Mouse (Mus musculus): ENCODE measurements around the gene Col1a1.

The Col1a1 gene

GRCm38 (mm10) chr11:94974951-94975350, 38.9 kb downstream of the Col1a1 start:
- DNase-seq (ENCODE audit: extremely low read depth, low read depth), result no peak

DNA sequence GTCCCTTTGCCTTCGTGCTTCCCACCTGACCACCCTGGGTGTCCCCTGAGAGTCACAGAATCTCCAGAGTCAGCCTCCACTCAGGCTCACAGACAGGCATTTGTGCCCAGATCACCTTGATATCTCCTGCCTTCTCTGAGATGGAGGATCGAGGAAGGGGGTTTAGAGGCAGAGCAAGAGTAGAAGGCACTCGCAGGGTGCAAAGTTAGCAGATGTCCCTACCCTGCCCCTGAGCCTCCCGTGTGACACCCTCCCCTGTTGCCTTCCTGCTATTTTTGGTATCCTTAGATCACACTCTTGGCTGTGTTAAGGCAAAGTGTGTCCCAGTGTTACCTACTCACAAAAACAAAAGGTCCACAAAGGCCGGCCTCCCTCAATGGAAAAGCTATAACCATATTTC, 40.2 kb downstream of the Col1a1 start, which contains the start of gene Sgca:
Gene Sgca (minus strand): TSS at position 129 of the 400 bp plus-strand sequence.
- no peak for DNase-seq (ENCODE audit: extremely low read depth, low read depth)

GRCm38 (mm10) chr11:94978178-94978915, 42.3 kb downstream of the Col1a1 start:
- DNase-seq (ENCODE audit: extremely low read depth, low read depth), result no peak

DNA sequence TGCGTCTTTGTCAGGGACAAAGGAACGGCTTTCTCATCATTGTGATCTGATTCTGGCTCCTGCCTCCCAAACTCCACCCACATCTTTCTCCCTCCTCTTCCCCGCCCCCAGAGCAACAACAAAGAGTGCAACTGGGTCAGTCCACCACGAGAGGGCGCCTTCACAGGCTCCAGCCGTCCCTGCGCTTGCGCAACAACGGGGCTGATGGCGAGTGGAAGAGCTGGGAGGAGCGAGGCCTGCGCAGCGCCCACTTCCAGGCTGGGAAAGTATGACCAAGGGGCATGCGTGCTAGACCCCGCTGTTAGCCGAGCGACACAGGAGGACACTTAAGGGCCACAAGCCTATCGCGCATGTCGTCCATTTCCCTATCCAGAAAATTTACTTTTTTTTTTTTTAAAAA, 42.9 kb downstream of the Col1a1 start:
- DNase-seq (ENCODE audit: extremely low read depth, low read depth), result peak; percentile 80

GRCm38 (mm10) chr11:94979462-94980179, 43.6 kb downstream of the Col1a1 start:
- DNase-seq (ENCODE audit: extremely low read depth, low read depth), result no peak

DNA sequence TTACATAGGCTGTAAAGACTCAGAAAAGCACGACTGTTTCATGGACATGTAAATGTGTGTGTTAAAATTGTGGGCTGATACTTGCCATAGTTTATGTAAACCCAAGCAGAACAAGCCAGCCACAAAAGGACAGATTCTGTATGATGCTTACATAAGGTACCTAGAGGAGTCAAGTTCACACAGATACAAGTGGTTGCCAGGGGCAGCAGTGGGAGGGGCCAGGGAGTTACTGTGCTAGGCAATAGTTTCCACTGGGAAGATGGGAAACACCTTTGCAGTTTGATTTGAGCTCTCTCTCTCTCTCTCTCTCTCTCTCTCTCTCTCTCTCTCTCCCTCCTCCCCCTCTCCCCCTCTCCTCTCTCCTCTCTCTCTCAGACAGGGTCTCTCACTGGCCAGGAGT, 49.1 kb downstream of the Col1a1 start:
- no peak for DNase-seq (ENCODE audit: extremely low read depth, low read depth)

DNA sequence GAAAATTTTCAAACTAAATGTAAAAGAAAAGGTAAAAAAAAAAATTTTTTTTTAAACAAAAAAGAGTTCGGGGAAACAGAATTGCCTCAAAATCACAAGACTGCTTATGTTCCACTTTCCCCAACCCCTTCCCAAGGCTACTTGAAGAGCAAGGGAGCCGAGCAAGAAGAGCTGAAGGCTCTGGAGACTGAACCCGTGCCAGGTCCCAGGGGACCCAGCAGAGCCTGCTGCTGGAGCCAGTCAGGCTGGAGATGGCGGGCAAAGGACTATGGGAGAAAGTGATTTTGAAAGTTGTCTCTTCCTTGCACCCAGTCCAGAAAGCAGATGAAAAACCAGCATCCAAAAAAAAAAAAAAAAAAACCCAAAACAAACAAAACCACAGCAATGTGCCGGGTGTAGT, 49.8 kb downstream of the Col1a1 start:
- DNase-seq (ENCODE audit: extremely low read depth, low read depth), result no peak

DNA sequence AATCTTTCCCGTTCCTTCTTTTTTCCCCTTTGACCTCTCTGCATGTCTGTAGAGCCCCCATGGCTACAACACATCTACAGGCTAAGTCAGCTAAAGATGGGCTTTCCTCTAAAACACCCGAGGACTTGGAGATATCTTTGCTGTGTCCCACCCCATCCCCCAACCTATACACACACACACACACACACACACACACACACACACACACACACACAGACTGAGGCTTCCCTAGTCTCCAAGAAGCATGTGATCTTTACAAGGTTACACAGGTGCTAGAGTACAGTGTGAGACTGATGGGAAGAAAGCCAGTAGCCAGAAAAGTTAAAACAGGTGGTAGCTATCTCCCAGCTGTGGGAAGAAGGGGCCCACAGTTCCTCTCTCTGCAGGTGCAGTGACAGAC, 50.4 kb downstream of the Col1a1 start:
- no peak for DNase-seq (ENCODE audit: extremely low read depth, low read depth)

GRCm38 (mm10) chr11:94987341-94987740, 51.3 kb downstream of the Col1a1 start:
- no peak for DNase-seq (ENCODE audit: extremely low read depth, low read depth)

DNA sequence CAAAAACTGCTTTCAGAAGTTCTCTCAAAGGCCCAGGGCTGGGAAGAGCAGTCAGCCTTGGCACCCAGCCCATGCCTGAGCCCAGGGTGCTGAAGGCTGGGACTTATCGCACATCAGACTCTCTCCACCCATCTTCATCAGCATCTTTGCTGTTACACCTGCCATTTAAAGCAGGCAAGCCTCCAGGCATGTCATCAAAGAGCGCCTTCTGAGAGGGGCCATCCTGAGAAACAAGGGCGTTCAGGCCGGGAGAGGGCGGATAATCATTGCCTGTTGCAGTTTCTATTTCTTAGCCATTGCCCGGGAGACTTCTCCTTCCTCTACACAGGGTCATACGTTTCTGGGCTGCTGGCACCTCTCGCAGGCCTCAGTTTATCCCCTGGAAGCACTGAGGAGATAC, 51.8 kb downstream of the Col1a1 start:
- no peak for DNase-seq (ENCODE audit: extremely low read depth, low read depth)

DNA sequence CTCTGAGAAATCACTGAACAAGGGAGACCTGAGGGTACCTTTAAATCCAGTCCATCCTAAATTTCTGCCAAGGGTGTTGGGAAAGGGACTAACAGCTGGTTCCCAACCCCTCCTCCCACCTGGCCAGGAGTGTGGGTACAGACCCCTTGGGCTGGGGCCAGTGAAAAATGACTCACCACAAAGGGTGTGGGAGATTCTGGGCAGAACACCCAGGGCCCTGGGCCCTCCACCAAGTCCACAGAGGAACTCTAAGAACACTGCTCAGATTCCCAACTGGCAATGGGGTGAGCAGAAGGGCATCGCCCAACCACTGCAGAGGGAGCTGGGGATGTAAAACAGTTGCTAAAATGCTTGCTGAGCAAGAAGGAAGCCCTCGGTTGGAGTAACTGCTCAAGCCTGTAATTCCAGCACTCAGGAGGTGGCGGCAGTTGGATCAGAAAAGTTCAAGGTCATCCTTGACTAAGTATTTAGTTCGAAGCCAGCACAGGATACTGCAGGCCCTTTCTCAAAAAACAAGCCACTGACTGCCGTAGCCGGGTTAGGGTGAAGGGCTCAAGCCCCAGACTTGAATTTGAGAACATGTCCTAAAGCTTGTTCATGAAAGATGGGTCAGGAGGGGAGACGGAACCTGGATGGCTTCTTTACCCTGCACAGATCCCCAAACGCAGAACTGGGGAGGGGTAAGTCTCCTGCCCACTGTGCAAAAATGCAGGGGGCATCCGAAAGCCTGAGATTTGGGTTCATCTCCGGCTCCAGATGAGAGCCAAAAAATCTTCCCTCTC, 52.9 kb downstream of the Col1a1 start:
- DNase-seq (ENCODE audit: extremely low read depth, low read depth), result no peak

GRCm38 (mm10) chr11:94989562-94990017, 53.6 kb downstream of the Col1a1 start:
- DNase-seq (ENCODE audit: extremely low read depth, low read depth), result peak; percentile 92

DNA sequence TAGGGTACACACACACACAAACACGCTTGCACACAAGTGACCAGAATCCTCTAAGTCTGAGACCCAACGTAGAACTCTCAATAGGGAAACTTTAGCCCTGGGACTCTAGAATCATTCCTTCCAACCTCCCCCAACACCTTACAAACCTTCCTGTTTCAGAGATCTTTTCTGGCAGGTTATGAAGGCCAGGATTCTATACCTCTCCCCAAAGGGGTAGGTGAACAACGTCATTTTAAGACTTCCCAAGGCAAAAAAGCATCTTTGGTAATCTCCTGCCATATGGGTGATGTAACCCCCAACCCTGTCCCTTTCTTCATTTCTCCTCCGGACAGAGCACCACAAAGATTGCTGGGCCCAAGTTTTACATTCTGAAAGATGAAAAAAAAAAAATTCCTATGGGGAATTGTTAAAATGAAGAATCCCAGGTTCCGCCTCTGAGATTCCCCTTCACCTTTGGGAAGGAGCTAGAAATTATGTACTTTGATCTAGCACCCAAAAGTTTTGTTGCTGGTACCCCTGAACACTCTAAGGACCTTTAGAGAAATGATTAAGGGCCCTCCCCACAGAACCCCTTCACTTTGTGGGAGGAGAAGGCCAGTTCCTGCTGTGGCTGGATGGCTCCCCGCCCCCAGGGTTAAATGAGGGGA, 54.2 kb downstream of the Col1a1 start:
- DNase-seq (ENCODE audit: extremely low read depth, low read depth), result no peak

DNA sequence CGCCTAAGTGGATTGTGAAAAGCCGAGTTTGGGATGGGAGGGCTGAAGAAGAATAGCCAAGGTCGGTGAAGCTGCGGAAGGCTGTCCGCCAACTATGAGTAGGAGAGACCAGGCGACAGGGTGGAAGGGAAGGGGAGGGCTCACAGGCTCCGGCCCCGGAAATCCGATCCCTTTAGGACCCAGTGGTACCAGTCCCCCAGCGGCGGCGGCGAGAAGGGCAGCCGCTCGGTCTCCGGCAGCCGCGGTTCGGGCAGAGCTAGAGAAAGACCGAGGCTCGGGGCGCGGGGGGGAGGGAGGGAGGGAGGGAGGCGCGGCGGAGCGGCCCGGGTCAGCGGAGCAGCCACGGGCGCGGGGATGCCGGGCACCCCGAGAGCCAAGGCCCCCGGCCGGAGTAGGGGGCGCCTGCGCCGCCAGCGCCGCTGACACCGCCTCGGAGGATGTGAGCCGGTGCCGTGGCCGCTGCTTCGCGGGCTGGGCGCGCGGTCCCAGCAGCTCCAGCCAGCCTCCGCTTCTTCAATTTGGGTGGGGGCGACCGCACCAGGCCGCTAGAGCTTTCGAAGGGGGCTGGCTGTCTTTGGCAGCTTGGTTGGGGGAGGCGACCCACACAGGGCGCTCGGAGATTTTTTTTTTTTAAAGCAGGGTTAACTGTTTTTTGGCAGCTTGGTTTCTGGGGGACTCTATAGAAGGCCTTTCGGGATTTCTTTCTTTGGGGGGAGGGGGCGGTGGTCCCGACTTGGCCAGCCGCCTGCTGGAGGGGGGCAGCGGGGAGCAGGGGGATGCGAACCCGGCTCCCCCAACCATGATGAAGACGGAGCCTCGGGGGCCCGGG, 54.9 kb downstream of the Col1a1 start, which contains the start of gene Ppp1r9b:
Gene Ppp1r9b (plus strand): TSS at position 287 of the 829 bp plus-strand sequence.
- DNase-seq (ENCODE audit: extremely low read depth, low read depth), result peak; percentile 74

DNA sequence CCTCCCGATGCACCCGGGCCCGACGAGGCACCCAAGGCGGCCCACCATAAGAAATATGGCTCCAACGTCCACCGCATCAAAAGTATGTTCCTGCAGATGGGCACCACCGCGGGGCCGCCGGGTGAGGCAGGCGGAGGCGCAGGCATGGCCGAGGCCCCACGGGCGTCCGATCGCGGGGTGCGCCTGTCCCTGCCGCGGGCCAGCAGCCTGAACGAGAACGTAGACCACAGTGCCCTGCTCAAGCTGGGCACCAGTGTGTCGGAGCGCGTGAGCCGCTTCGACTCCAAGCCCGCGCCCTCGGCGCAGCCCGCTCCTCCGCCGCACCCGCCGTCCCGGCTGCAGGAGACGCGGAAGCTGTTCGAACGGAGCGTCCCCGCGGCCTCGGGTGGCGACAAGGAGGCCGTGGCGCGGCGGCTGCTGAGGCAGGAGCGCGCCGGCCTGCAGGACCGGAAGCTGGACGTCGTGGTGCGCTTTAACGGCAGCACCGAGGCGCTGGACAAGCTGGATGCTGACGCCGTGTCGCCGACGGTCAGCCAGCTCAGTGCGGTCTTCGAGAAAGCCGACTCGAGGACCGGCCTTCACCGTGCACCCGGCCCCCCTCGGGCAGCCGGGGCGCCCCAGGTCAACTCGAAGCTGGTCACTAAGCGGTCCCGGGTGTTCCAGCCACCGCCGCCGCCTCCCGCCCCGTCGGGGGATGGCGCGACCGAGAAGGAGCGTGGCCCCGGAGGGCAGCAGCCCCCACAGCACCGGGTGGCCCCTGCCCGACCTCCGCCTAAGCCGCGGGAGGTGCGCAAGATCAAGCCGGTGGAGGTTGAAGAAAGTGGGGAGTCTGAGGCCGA, 55.8 kb downstream of the Col1a1 start:
- no peak for DNase-seq (ENCODE audit: extremely low read depth, low read depth)

- DNase-seq (ENCODE audit: extremely low read depth, low read depth), result no peak
Measured at GRCm38 (mm10) chr11:94992480-94992753, 56.4 kb downstream of the Col1a1 start.

DNA sequence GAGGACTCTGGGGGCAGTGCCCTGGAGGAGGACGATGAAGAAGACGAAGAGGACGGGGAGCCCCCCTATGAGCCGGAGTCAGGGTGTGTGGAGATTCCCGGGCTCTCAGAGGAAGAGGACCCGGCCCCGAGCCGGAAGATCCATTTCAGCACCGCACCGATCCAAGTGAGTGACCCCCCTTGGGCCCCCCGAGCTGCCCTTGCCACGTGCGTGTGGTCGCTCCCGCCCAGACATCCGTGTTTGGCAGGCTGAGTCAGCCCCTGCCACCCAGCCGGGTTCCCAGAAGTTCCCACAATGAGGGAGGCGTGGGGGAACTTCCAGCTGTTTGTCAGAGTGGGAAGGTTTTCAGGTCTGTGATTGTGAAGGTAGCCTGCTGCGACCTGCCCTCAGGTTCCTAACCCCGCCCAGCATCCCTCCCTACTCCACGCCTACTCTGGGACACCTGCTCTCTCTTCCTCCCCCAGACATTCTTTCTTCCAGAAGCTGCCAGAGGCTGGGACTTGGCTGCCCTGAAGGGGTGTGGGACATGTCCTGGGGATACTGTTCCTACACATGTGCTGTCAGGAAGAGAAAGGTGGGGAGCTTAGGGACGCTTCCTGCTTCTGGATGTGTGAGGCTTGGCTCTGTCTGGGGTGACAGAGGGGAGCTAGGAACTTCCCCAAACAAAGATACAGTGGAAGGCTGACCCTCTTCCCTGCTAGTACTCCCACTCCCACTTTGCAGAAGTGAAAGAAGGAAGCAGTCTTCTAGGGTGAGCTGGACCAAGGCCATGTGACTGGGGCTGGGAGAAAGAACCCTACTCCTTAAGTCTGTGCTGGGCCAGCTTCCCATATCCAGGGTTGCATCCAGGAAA, 57.0 kb downstream of the Col1a1 start:
- DNase-seq (ENCODE audit: extremely low read depth, low read depth), result peak; percentile 71

DNA sequence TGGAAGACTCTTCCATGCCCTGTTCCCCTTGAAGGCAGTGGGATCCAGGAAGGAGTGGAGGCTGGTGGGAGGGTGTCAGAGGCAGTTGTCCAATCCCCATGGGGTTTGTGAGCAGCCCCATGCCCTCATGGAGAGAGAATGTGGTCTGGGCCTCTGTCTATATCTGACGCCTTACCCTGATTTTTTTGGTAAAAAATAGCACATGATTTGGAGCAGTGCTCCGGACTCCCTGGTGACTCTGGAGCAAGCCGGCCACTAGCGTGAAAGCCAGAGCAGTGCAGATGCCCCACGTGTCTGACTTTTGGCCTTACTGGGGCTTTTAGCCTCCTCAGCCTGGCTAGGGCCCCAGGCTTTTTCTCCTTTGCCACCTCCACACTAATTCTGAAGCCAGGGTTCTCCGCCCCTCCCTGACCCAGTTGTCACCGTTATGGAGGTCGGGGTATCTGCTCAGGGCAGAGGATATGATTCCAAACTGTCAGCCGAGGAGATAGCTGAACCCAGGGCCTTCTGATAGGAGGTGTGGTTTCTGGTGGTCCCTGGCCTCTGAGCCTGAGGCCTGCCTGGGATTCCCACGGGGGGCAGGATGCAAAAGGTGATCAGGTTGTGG, 58.3 kb downstream of the Col1a1 start:
- no peak for DNase-seq (ENCODE audit: extremely low read depth, low read depth)
